Mouse (Mus musculus) liver, postnatal 0 days (tissue): ENCODE measurements around the gene Gnas.

Experiments
- CTCF ChIP-seq: sonication (generic); IDR thresholded peaks from 2 replicates; pipeline ENCODE4 v1.5.1; 2016; ENCODE audit warnings: antibody characterized with exemption, low read depth
- EP300 ChIP-seq: IDR thresholded peaks from 2 replicates; pipeline ENCODE4 v1.6.1; 2016; ENCODE audit warnings: antibody characterized with exemption, low read depth, mild to moderate bottlenecking

DNA sequence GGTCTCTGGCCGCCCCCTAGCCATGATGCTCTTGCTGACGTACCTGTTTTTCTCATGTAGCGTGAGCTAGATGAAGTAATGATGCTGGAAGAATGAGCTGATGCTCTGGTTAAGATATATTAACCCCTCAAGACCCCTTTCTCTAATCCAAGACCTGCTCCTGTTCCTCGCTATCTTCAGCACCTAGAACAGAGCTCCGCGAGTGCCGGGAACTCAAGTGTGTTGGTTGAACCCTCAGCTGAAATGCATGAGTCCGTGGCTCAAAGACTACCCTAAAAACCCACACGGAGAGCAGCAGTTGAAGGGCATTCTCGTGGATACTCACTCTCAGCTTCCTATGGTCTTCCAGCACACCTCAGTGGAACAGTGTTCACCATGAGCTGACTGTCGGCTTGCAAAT lies 779 bp upstream of the Gnas start:
- no peak for TF ChIP-seq CTCF
- TF ChIP-seq EP300 = no peak
